Mouse (Mus musculus): ENCODE measurements around the gene Doc2g. TPM values are rescaled to one million over a fixed set of nuclear protein-coding genes. Genes with fewer than 3 reads are reported as not detected.
"Not testable (repeated sequence)": the region's sequence is repeated elsewhere in the genome, so short reads cannot be mapped to it uniquely, and the experiment has no call there.

The Doc2g gene
- polyA plus RNA-seq, 1 experiment, result 1.4 TPM

DNA sequence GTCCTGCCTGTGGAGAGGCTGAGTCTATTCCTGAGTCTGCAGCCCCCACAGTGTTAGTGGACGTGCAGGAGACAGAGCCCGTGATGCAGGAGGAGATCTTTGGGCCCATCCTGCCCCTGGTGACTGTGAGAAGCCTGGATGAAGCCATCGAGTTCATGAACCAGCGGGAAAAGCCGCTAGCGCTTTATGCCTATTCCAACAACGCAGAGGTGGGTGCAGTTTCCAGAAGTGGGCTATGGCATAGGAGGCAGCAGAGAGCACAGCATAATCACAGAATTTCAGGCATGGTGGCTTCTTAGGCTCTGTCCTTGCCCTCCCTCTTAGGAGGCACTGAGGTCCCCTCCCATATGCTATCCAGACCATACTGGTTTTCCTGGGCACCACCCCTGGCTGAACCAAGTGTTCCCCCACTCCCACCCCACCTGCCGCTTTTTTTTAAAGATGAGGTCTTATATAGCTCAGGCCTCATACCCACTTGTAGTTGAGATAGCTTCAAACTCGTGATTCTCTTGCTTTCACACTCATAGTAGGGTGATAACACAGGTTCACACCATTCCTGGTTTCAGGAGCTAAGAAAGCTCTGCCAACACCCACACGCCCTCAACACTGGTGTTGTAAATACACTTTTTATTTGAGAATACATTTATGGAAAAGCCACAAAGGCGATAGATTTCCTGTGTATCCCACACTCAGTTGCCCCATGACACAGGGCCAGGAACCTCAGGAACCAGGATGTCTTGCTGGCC lies 36.6 kb upstream of the Doc2g start:
- H3K27ac ChIP-seq (ENCODE audit: insufficient read depth, low read depth, low read length), result no peak overlapping the region
- no peak for TF ChIP-seq POLR2A (IDR thresholded peaks at IDR 0.05; ENCODE audit: borderline replicate concordance, low read depth, low read length)
- no peak for TF ChIP-seq CTCF (IDR thresholded peaks at IDR 0.05; ENCODE audit: low read depth, low read length)
- H3K4me3 ChIP-seq (ENCODE audit: insufficient read depth, low read length), result no peak overlapping the region
- H3K4me1 ChIP-seq (ENCODE audit: control insufficient read depth, insufficient read depth, low read length), result no peaks in the 10 kb centered on the region

DNA sequence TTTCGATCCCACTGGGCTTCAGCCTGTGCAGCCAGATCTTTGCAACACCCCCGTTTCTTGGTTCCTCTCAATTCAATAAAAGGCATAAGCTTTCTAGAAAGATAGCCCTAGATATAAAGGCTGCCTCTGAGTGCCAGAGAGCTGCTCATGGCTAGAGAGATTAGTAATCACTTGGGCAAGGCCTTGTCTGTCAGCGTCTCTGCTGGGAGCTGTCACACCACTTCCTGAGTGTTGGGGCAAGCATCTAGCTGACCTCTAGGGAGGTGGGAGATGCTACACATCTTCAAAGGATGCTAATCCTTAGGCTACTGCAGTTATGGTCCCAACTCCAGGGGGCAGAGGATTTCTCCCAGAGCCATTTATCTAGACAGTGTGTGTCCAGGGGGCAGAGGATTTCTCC lies 35.9 kb upstream of the Doc2g start:
- Histone ChIP-seq H3K4me3 (ENCODE audit: insufficient read depth, low read length) (no peak overlapping the region), H3K4me1 (ENCODE audit: control insufficient read depth, insufficient read depth, low read length) (no peaks in the 10 kb centered on the region), H3K27ac (ENCODE audit: insufficient read depth, low read depth, low read length) (no peak overlapping the region)
- no peak for TF ChIP-seq CTCF (IDR thresholded peaks at IDR 0.05; ENCODE audit: low read depth, low read length)
- TF ChIP-seq POLR2A (IDR thresholded peaks at IDR 0.05; ENCODE audit: borderline replicate concordance, low read depth, low read length), result no peak

DNA sequence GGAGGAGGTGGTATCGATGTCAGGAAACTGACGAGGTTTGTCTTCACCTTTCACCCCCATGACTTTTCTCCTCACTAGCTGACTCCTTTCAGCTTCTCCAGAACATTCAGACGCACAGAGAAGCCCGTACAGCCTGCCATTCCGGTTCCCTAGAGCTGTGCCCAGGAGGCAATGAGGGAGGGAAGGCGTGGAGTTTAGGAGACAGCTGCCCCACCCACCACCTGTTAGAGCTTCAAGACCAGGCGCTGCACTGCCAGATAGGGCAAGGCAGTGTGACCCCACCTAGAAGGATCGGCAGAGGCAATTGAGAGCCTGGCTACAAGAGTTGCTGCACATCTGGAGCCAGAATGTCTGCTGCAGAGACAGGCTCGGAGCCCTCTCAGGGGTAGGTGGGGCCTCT lies 30.9 kb upstream of the Doc2g start, which contains the start of gene Aldh3b2:
Gene Aldh3b2, plus strand, starts transcription at position 100 of the 400 bp plus-strand sequence.
- Histone ChIP-seq H3K27ac (ENCODE audit: insufficient read depth, low read depth, low read length) (no peak within 1 kb of the TSS), H3K4me3 (ENCODE audit: insufficient read depth, low read length) (no peak within 1 kb of the TSS), H3K4me1 (ENCODE audit: control insufficient read depth, insufficient read depth, low read length) (no peaks in the 10 kb centered on the region)
- TF ChIP-seq POLR2A (IDR thresholded peaks at IDR 0.05; ENCODE audit: borderline replicate concordance, low read depth, low read length) (no peak), CTCF (IDR thresholded peaks at IDR 0.05; ENCODE audit: low read depth, low read length) (no peak)

DNA sequence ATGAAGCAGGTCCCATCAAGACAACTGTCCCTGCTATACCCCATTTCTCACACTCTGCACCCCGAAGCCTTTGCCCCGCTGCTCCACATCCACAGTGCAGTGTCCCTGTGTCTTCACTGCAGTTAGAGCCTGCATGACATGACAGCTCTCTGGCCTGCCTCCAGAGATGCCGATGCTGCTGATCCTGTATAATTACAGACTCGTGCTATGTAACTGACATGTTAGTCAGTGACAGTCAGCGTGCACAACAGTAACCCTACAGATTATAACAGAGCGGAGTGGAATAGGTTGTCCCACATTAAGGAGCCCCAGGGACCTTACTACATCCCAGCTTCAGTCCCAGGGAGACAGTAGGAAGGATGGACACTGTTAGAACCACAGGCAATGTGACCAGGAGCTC lies 28.5 kb upstream of the Doc2g start:
- not testable (repeated sequence) for H3K4me1 ChIP-seq (ENCODE audit: control insufficient read depth, insufficient read depth, low read length); H3K4me3 ChIP-seq (ENCODE audit: insufficient read depth, low read length); H3K27ac ChIP-seq (ENCODE audit: insufficient read depth, low read depth, low read length)

DNA sequence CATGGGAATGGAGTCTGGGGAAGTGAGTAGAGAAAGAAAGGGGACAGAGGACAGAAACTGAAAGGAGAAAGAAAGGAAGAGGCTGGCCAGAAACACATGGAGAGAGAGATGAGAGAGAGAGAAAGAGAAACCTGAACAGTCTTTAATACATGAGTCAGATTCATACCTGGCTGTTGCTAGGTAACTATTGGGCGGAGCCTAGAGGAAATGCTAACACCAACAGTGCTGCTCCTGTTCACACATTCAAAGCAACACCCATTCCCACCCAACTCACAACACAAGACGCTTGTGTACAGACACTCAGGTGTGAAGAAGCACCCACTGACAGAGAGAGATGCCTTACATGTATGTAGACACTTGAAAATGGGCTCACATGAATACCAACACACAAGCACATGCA lies 27.2 kb upstream of the Doc2g start:
- TF ChIP-seq CTCF (IDR thresholded peaks at IDR 0.05; ENCODE audit: low read depth, low read length), result no peak
- no peak for TF ChIP-seq POLR2A (IDR thresholded peaks at IDR 0.05; ENCODE audit: borderline replicate concordance, low read depth, low read length)
- no peak overlapping the region for H3K4me3 ChIP-seq (ENCODE audit: insufficient read depth, low read length)
- no peak overlapping the region for H3K27ac ChIP-seq (ENCODE audit: insufficient read depth, low read depth, low read length)
- no peaks in the 10 kb centered on the region for H3K4me1 ChIP-seq (ENCODE audit: control insufficient read depth, insufficient read depth, low read length)

DNA sequence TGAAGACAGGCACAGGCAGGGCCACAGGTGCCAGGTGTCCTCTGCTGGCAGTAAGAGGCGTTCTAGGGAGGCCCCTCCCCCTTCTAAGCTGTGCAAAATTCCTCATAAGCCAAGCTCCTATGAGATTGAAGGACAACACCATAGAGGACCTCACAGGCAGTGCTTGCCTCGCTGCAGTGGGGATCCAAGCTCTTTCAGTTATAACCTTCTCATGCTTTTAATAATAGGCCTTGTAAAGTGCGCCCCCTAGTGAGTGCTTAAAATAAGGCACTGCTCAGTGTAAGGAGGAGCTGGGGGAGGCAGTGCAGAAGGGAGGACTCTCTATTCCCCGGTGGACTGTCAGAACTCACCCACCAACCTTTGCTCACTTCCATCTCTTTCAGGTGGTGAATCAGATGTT lies 22.8 kb upstream of the Doc2g start:
- Histone ChIP-seq H3K27ac (ENCODE audit: insufficient read depth, low read depth, low read length) (no peak overlapping the region), H3K4me1 (ENCODE audit: control insufficient read depth, insufficient read depth, low read length) (no peaks in the 10 kb centered on the region), H3K4me3 (ENCODE audit: insufficient read depth, low read length) (no peak overlapping the region)
- TF ChIP-seq POLR2A (IDR thresholded peaks at IDR 0.05; ENCODE audit: borderline replicate concordance, low read depth, low read length) (no peak), CTCF (IDR thresholded peaks at IDR 0.05; ENCODE audit: low read depth, low read length) (peak; percentile 39; the same call in 1 of the 2 replicates)

DNA sequence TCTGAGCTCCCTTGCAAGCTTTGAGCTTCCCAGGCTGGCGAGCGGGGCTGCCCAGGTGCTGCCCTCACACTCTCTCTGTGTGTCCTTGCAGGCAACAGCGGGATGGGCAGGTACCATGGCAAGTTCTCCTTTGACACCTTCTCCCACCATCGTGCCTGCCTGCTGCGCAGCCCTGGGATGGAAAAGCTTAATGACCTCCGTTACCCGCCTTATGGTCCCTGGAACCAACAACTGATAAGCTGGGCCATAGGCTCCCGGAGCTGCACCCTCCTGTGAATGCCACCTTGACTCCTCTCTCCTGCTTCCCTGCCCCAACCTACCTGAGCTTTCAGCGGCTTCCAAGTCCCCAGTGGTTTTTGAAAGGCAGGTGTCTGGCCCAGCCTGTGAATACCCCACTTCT lies 22.2 kb upstream of the Doc2g start:
- TF ChIP-seq CTCF (IDR thresholded peaks at IDR 0.05; ENCODE audit: low read depth, low read length) (no peak), POLR2A (IDR thresholded peaks at IDR 0.05; ENCODE audit: borderline replicate concordance, low read depth, low read length) (no peak)

DNA sequence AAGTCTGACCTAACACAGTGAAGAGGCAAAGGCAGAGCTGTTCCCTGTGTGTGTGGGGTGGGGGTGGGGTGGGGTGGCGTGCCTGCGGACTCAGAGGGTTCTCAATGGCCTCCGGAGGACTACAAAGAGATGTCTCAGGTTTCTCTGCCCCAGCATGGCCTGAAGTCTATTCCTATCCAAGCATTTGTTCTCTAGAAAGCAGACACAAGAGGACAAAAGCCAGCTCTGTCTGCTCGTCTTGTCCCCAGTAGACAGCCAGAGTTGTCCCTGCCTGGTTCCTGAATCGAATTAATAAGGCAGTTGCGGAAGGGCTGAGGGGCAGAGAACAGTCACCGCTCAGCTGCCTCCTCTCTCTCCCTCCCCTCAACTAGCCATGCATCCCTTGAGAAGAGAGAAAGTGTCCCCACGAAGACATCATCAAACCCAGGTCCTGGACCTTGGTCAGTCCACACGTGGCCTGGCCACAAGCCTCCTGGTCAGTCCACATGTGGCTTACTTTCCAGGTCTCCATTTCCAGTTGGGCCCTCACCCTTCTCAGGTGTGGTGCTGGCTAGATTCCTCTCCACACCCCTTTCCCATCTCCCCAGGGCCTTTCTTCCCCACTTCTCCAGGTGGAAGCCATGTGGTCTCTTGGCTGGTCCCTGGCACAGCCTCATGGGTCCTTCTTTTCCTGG lies 19.4 kb upstream of the Doc2g start:
- Histone ChIP-seq H3K4me3 (ENCODE audit: insufficient read depth, low read length) (no peak overlapping the region), H3K4me1 (ENCODE audit: control insufficient read depth, insufficient read depth, low read length) (peaks cover 5% of the 10 kb centered on the region; the same call in 1 of the 2 replicates), H3K27ac (ENCODE audit: insufficient read depth, low read depth, low read length) (no peak overlapping the region)
- TF ChIP-seq CTCF (IDR thresholded peaks at IDR 0.05; ENCODE audit: low read depth, low read length), result no peak
- no peak for TF ChIP-seq POLR2A (IDR thresholded peaks at IDR 0.05; ENCODE audit: borderline replicate concordance, low read depth, low read length)

More for the DNA sequence above, 22.2 kb upstream of the Doc2g start:
- no peaks in the 10 kb centered on the region for H3K4me1 ChIP-seq (ENCODE audit: control insufficient read depth, insufficient read depth, low read length)
- H3K27ac ChIP-seq (ENCODE audit: insufficient read depth, low read depth, low read length), result no peak overlapping the region
- H3K4me3 ChIP-seq (ENCODE audit: insufficient read depth, low read length), result no peak overlapping the region

DNA sequence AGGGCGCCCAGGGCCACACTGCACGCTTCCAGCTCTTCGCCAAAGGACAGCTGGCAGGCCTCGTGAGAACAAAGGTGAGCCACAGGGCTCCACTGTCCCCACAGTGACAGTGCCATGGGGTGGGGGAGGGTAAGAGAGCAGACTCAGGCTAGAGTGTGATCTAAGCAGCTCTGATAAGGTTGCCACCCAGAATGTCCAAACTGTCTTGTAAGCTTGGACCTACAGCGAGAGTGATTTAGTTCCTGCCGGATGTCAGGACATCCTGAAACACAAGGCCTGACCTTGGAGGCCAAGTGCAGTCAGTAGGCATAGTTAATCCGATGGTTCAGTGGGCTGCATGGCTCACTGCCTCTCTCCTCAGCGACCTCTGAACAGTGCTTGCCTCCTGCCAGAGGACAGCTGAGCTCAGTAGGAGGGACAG lies 17.8 kb upstream of the Doc2g start:
- TF ChIP-seq POLR2A (IDR thresholded peaks at IDR 0.05; ENCODE audit: borderline replicate concordance, low read depth, low read length) (no peak), CTCF (IDR thresholded peaks at IDR 0.05; ENCODE audit: low read depth, low read length) (no peak)
- no peak overlapping the region for H3K4me3 ChIP-seq (ENCODE audit: insufficient read depth, low read length)
- no peak overlapping the region for H3K27ac ChIP-seq (ENCODE audit: insufficient read depth, low read depth, low read length)
- peaks cover 5% of the 10 kb centered on the region; the same call in 1 of the 2 replicates for H3K4me1 ChIP-seq (ENCODE audit: control insufficient read depth, insufficient read depth, low read length)

DNA sequence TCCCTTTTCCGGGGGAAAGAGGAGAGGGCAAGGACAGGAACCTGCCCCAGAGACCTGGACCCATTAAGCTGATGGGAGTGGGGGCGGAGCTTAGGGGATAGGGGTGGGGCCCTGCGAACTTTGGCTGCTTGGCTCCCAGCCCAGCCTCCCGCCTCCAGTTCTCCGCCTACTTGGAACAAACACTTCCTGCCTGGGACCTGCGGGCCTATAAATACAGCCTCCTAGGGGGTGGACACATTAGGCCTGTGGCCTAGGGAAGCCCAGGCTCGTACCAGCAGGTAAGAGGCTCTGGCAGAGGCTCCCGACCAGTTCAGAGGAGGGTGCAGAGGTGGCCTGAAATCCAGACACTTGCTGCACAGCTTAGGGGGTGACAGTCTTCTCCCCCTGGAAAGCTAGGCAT lies 16.8 kb upstream of the Doc2g start, which contains the start of gene Acy3:
Gene Acy3, plus strand, starts transcription at position 237 of the 400 bp plus-strand sequence.
- H3K4me3 ChIP-seq (ENCODE audit: insufficient read depth, low read length), result no peak within 1 kb of the TSS
- no peak within 1 kb of the TSS for H3K27ac ChIP-seq (ENCODE audit: insufficient read depth, low read depth, low read length)
- no peak for TF ChIP-seq POLR2A (IDR thresholded peaks at IDR 0.05; ENCODE audit: borderline replicate concordance, low read depth, low read length)
- TF ChIP-seq CTCF (IDR thresholded peaks at IDR 0.05; ENCODE audit: low read depth, low read length), result no peak
- H3K4me1 ChIP-seq (ENCODE audit: control insufficient read depth, insufficient read depth, low read length), result peaks cover 5% of the 10 kb centered on the region; the same call in 1 of the 2 replicates
